Mouse (Mus musculus): ENCODE measurements around the gene Gm8281. TPM values are rescaled to one million over a fixed set of nuclear protein-coding genes. Genes with fewer than 3 reads are reported as not detected.
"Not testable (repeated sequence)": the region's sequence is repeated elsewhere in the genome, so short reads cannot be mapped to it uniquely, and the experiment has no call there.

The Gm8281 gene
- total RNA-seq (2021), result 0.23 TPM in 1 of 2 replicates, not detected in the other
- long read RNA-seq, experiment 1, result 0 reads
- long read RNA-seq, experiment 2, result 0 reads

DNA sequence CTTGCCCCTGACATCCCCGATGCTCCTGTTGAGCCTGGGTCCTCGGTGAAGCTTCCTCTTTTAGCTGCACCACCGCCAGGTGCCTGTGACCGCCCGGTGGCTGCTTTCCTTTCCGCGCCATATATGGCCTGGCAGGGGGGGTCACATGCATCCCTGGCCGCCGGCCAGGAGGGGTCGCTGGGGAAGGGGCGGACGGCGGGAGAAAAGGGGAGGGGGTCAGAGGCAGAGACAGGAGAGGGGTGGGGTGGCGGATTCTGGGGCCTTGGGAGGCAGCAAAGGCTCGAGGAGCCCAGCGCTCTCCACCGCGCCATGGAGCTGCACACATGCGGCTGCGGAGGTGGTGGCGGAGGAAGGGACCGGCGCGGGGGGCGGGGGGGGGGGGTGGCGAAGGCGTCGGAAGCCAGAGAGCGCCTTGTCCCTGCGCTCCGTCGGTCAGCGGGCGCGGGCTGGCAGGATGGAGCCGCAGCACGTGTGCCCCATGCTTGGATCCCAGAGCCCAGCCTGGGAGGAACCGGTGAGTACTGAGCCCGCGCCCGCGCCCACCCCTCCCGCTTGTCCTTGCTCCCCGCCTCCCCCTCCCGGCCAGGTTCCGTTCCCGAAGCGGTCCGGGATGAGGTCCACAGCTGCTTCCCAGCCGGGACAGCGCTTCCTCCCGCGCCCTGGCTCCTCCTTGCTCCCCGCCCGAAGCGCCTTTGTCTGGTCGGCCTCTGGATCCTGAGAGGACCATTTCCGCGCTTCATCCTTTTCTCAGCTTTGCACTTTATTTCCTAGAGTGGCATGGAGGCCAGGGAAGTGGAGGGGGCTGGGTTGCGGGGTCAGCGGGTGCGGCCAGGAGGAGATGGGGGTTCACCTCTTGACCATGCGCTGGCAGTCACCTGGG lies at the start of gene Gm8281:
Gene Gm8281, plus strand, starts transcription at position 430 of the 880 bp plus-strand sequence.
- not testable (repeated sequence) for DNase-seq

DNA sequence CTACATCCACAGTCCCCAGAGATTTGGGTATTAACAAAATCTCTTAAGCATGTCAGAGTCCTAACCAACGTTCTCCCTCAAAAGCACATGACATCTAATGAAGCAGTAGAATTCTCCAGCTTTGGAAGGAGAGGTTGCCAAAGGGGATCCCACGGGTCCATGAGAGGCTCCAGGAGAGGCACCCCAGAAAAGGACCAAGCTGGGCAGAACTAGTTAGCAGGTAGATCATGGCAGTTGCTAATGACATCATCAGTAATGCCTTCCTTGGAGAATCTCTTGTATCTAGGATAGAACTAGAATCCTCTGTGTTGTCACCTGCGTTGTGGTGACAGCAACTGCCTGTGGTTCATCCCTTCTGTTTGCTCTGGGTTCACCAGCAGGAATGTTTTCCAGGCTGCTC lies 20.5 kb upstream of the Gm8281 start, which contains the start of gene 4930555G01Rik:
Gene 4930555G01Rik, plus strand, starts transcription at position 301 of the 400 bp plus-strand sequence.
- not testable (repeated sequence) for DNase-seq

DNA sequence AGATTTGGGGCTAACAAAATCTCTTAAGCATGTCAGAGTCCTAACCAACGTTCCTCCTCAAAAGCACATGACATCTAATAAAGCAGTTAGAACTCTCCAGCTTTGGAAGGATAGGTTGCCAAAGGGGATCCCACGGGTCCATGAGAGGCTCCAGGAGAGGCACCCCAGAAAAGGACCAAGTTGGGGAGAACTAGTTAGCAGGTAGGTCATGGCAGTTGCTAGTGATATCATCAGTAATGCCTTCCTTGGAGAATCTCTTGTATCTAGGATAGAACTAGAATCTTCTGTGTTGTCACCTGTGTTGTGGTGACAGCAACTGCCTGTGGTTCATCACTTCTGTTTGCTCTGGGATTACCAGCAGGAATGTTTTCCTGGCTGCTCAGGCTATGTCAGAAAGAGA lies 60.4 kb downstream of the Gm8281 start, which contains the start of gene Gm8279:
Gene Gm8279, plus strand, starts transcription at position 301 of the 400 bp plus-strand sequence.
- DNase-seq, result not testable (repeated sequence)

Other genes starting within 250 kb of the Gm8281 start
- gene Gm3269, start 232.9 kb upstream of the Gm8281 start, total RNA-seq (2021), result not detected in 2 replicates
- gene Gm3264, start 215.5 kb upstream of the Gm8281 start, total RNA-seq (2021), result 3.9 and 5.0 TPM in 2 replicates
- not detected in 2 replicates for gene Gm3278, start 178.6 kb upstream of the Gm8281 start, total RNA-seq (2021)
- not detected in 2 replicates for gene Gm8297, start 87.1 kb upstream of the Gm8281 start, total RNA-seq (2021)
- not detected in 2 replicates for gene Gm3298, start 55.1 kb upstream of the Gm8281 start, total RNA-seq (2021)
- gene 4930555G01Rik, start 20.4 kb upstream of the Gm8281 start, total RNA-seq (2021), result not detected in 2 replicates
- not detected in 2 replicates for gene Gm8279, start 60.5 kb downstream of the Gm8281 start, total RNA-seq (2021)
- not detected in 2 replicates for gene Gm3317, start 93.5 kb downstream of the Gm8281 start, total RNA-seq (2021)
- gene Gm8271, start 114.8 kb downstream of the Gm8281 start, total RNA-seq (2021), result not detected in 2 replicates
- gene Gm3526, start 189.5 kb downstream of the Gm8281 start, total RNA-seq (2021), result not detected in 2 replicates